Mouse (Mus musculus): ENCODE measurements around the gene Ssxa1. TPM values are rescaled to one million over a fixed set of nuclear protein-coding genes. Genes with fewer than 3 reads are reported as not detected.
"Not testable (repeated sequence)": the region's sequence is repeated elsewhere in the genome, so short reads cannot be mapped to it uniquely, and the experiment has no call there.

Gene Ssxa1
- polyA plus RNA-seq (2016; fragmentation: Nextera tagmentation; extraction: Ambion mirVana) = not detected in 2 replicates

DNA sequence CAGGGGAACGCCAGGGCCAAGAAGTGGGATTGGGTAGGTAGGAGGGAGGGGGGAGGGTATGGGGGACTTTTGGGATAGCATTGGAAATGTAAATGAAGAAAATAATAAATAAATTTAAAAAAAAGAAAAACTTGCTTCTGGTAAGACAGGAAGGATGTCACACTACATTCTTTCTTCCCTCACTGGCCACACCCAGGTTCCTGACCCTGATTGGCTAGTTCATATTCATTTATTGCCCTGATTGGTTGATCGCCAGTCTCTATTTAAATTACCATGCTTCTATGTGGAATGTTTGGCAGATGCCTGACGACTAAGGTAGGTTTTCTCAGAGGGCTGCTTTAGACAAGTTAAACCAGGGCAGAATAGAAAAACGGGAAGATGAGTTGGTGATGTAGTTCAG, at the start of gene Ssxa1:
Gene Ssxa1 (plus strand): TSS at position 301 of the 400 bp plus-strand sequence.
- H3K4me3 ChIP-seq = no peak within 1 kb of the TSS
- 85% methylated on average over 4 of the region's 4 CpGs for WGBS
- H3K27ac ChIP-seq = no peak within 1 kb of the TSS
- no peaks in the 10 kb centered on the region for H3K9me3 ChIP-seq
- H3K36me3 ChIP-seq = no peaks in the 10 kb centered on the region
- H3K27me3 ChIP-seq (ENCODE audit: insufficient read depth, poor library complexity, severe bottlenecking) = no peaks in the 10 kb centered on the region
- H3K4me1 ChIP-seq (replicated peaks) = no peaks in the 10 kb centered on the region
- DNase-seq (ENCODE audit: low spot score) = no peak

DNA sequence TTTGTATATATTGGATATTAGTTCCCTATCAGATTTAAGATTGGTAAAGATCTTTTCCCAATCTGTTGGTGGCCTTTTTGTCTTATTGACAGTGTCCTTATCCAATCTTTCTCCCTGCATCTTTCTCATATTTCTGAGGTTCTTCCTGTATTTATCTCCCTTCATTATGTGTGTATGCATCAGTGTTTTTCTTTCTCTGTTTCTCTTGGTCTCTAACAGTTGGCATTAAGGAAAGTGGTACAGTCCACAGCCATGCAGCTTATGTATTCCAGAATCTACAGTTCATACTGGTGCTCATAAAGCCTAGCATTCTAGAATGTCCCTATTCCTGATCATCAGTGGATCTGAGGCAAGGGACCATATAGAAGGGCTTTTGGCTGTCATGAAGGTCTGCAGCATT, 47.5 kb upstream of the Ssxa1 start, which contains the start of gene Spaca5:
Gene Spaca5 (plus strand): TSS at position 301 of the 400 bp plus-strand sequence.
- H3K4me1 ChIP-seq (replicated peaks) = no peaks in the 10 kb centered on the region
- DNase-seq (ENCODE audit: low spot score) = no peak
- H3K36me3 ChIP-seq = no peaks in the 10 kb centered on the region
- H3K9me3 ChIP-seq = 0 out of 2 replicates have a peak, but pooled peaks cover 2% of the 10 kb centered on the region
- H3K4me3 ChIP-seq = no peak within 1 kb of the TSS
- no peaks in the 10 kb centered on the region for H3K27me3 ChIP-seq (ENCODE audit: insufficient read depth, poor library complexity, severe bottlenecking)
- H3K27ac ChIP-seq = no peak within 1 kb of the TSS

DNA sequence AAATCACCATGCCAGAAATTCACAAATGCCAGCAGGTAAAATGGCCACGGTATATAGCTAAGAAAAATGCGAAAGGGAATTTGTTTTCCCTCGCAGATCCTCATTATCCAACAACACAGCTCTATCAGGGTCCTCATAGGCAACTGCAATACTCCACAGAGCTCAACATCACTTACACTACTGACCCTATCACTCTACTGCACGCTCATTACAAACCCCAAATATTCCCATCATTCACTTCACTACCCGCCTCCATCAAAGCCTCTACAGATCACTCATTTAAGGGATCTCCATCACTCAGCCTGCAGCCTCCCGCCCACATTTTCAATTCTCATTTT, 27.0 kb upstream of the Ssxa1 start:
- peak overlapping the region; percentile 77 for H3K27ac ChIP-seq
- no peaks in the 10 kb centered on the region for H3K27me3 ChIP-seq (ENCODE audit: insufficient read depth, poor library complexity, severe bottlenecking)
- peak overlapping the region; percentile 53 for H3K4me3 ChIP-seq
- WGBS = 42% methylated on average over 6 of the region's 6 CpGs
- DNase-seq (ENCODE audit: low spot score) = no peak
- H3K36me3 ChIP-seq = peaks cover 3% of the 10 kb centered on the region; the same call in 1 of the 2 replicates
- H3K4me1 ChIP-seq (replicated peaks) = no peaks in the 10 kb centered on the region
- no peaks in the 10 kb centered on the region for H3K9me3 ChIP-seq

- peak; percentile 62 for DNase-seq (ENCODE audit: low spot score)
- Histone ChIP-seq H3K9me3 (no peaks in the 10 kb centered on the region), H3K27me3 (ENCODE audit: insufficient read depth, poor library complexity, severe bottlenecking) (no peaks in the 10 kb centered on the region), H3K4me1 (replicated peaks) (no peaks in the 10 kb centered on the region), H3K4me3 (peak within 1 kb of the TSS; percentile 53), H3K27ac (peak within 1 kb of the TSS; percentile 82), H3K36me3 (no peaks in the 10 kb centered on the region)
- WGBS = 20% methylated on average over 27 of the region's 27 CpGs
Observed at GRCm38 (mm10) chrX:21088983-21089866, 26.4 kb upstream of the Ssxa1 start, which contains the start of gene Zfp300. Zfp300 (minus strand) TSS chrX:21089527.

GRCm38 (mm10) chrX:21089867-21090239, 25.8 kb upstream of the Ssxa1 start:
- peak; percentile 5 for DNase-seq (ENCODE audit: low spot score)

DNA sequence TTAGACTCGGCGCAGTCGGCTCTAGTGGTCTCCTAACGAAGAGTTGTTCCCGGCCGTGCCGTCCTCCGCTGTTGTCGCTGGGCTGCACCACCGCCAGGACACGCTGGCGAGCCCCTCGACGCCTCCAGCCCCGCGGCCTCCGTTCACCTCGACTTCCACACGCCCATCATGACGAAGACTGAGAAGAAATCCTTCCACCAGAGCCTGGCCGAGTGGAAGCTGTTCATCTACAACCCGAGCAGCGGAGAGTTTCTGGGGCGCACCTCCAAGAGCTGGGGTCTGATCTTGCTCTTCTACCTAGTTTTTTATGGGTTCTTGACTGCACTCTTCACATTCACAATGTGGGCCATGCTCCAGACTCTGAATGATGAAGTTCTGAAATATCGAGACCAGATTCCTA, 31.1 kb downstream of the Ssxa1 start:
- DNase-seq (ENCODE audit: low spot score) = not testable (repeated sequence)
- WGBS = 95% methylated on average over 25 of the region's 25 CpGs

More at GRCm38 (mm10) chrX:21089867-21090239, 25.8 kb upstream of the Ssxa1 start:
- Histone ChIP-seq H3K27ac (peak overlapping the region; percentile 82), H3K4me1 (replicated peaks) (no peaks in the 10 kb centered on the region), H3K27me3 (ENCODE audit: insufficient read depth, poor library complexity, severe bottlenecking) (no peaks in the 10 kb centered on the region), H3K4me3 (peak overlapping the region; percentile 53), H3K36me3 (no peaks in the 10 kb centered on the region), H3K9me3 (no peaks in the 10 kb centered on the region)
- 53% methylated on average over 7 of the region's 7 CpGs for WGBS

More for the DNA sequence above, 31.1 kb downstream of the Ssxa1 start:
- not testable (repeated sequence) for H3K4me1 ChIP-seq (replicated peaks); H3K4me3 ChIP-seq; H3K27ac ChIP-seq; H3K36me3 ChIP-seq; H3K9me3 ChIP-seq; H3K27me3 ChIP-seq (ENCODE audit: insufficient read depth, poor library complexity, severe bottlenecking)

Other genes starting within 250 kb of the Ssxa1 start
- 10.3 and 10.6 TPM in 2 replicates for gene Timp1, start 245.7 kb upstream of the Ssxa1 start, polyA plus RNA-seq (2016; fragmentation: Nextera tagmentation; extraction: Ambion mirVana)
- 5.1 and 11.8 TPM in 2 replicates for gene Syn1, start 194.8 kb upstream of the Ssxa1 start, polyA plus RNA-seq (2016; fragmentation: Nextera tagmentation; extraction: Ambion mirVana)
- gene Cfp, start 184.3 kb upstream of the Ssxa1 start, polyA plus RNA-seq (2016; fragmentation: Nextera tagmentation; extraction: Ambion mirVana) = 2.8 and 3.2 TPM in 2 replicates
- gene Elk1, start 165.2 kb upstream of the Ssxa1 start, polyA plus RNA-seq (2016; fragmentation: Nextera tagmentation; extraction: Ambion mirVana) = 11.1 and 12.4 TPM in 2 replicates
- gene Uxt, start 153.8 kb upstream of the Ssxa1 start, polyA plus RNA-seq (2016; fragmentation: Nextera tagmentation; extraction: Ambion mirVana) = 68.3 and 76.3 TPM in 2 replicates
- gene Zfp182, start 53.5 kb upstream of the Ssxa1 start, polyA plus RNA-seq (2016; fragmentation: Nextera tagmentation; extraction: Ambion mirVana) = 4.1 and 6.0 TPM in 2 replicates
- gene Spaca5, start 47.4 kb upstream of the Ssxa1 start, polyA plus RNA-seq (2016; fragmentation: Nextera tagmentation; extraction: Ambion mirVana) = not detected in 2 replicates
- 1.9 and 2.2 TPM in 2 replicates for gene Zfp300, start 26.3 kb upstream of the Ssxa1 start, polyA plus RNA-seq (2016; fragmentation: Nextera tagmentation; extraction: Ambion mirVana)
- gene Gm21876, start 59.8 kb downstream of the Ssxa1 start, polyA plus RNA-seq (2016; fragmentation: Nextera tagmentation; extraction: Ambion mirVana) = not detected in 2 replicates